Mouse (Mus musculus) kidney, adult 2 months (tissue): Measurements from ENCODE around the gene Zbtb20.

Source experiments
- CTCF ChIP-seq: fragments of 200-500 bp; conservative IDR thresholded peaks from 2 replicates; pipeline ENCODE4 v1.5.1; 2011; ENCODE audit warnings: low read depth, mild to moderate bottlenecking, control low read depth, low read length, moderate library complexity, mixed read lengths; ENCODE audit not compliant: insufficient read depth, insufficient read length
- POLR2A ChIP-seq: fragments of 200-500 bp; IDR thresholded peaks from one replicate; pipeline ENCODE4 v1.6.1; 2011; ENCODE audit warnings: low read depth, low read length, control low read depth

DNA sequence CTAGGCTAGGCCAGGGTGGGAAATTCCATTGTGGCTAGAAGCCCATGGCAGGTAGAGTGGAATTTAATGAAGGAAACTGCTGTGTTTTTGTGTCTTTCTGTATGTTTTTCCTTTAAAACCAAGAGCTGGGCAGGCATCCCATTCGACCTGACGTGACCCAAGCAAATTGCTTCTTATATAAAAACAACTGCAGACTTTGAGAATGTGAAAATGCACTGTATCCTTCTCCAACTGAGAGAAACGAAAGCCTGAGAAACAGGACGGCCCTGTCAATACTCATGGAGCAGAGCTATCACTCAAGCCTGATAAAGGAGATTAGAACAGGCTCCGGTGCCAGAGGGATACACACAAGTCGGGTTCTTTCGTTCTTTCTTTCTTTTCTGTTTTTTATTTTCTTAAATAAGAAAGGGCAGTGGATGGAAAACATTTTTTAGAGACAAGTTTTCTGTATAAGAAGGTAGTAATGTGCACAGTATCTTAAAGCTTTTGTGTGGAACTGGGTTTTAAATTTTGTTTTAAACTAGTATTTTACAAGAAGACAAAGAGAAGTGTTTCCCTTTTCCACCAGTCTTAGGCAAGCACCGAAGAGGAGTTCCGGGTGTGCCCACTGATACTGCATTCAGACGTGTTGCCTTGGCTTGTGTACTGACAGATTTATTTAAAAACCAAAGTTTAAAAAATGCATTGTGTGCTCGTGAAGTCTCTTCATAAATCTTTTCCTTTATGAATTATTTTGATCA, 458.9 kb downstream of the Zbtb20 start:
- TF ChIP-seq CTCF (no peak), POLR2A (no peak)
